Mouse (Mus musculus): ENCODE data around the gene Hoxa4. TPM values are rescaled to one million over a fixed set of nuclear protein-coding genes. Genes with fewer than 3 reads are reported as not detected.

Gene Hoxa4
- polyA plus RNA-seq, 1 experiment from 2014 or later = 6.8 TPM

GRCm38 (mm10) chr6:52160511-52161335 is 30.8 kb downstream of the Hoxa4 start:
- H3K4me1 ChIP-seq (ENCODE audit: control insufficient read depth, insufficient read depth, low read length) = peaks cover 12% of the 10 kb centered on the region

GRCm38 (mm10) chr6:52159979-52160378 is 31.6 kb downstream of the Hoxa4 start:
- Histone ChIP-seq H3K9me3 (ENCODE audit: control insufficient read depth, low read depth, low read length) (no peaks in the 10 kb centered on the region), H3K36me3 (ENCODE audit: control insufficient read depth, insufficient read depth, low read length) (no peaks in the 10 kb centered on the region), H3K4me3 (ENCODE audit: low read depth, low read length) (peak overlapping the region; percentile 78), H3K27ac (ENCODE audit: low read length) (peak overlapping the region; percentile 93), H3K4me1 (ENCODE audit: control insufficient read depth, insufficient read depth, low read length) (peaks cover 12% of the 10 kb centered on the region), H3K27me3 (ENCODE audit: control insufficient read depth, insufficient read depth, low read length) (0 out of 2 replicates have a peak, but pooled peaks cover 3% of the 10 kb centered on the region), H3K9ac (replicated peaks; ENCODE audit: low read depth, low read length) (peak overlapping the region; percentile 77; the same call in 1 of the 2 replicates), H3K4me2 (replicated peaks; ENCODE audit: low read depth, low read length) (peak overlapping the region; percentile 61)
- 5% methylated on average over 9 of the region's 9 CpGs for WGBS
- ATAC-seq (ENCODE audit: insufficient number of reproducible peaks, insufficient read depth, low FRiP score, low read depth) = no peak

More at GRCm38 (mm10) chr6:52160511-52161335, 30.8 kb downstream of the Hoxa4 start:
- peak overlapping the region; percentile 78 for H3K4me3 ChIP-seq (ENCODE audit: low read depth, low read length)
- no peak for ATAC-seq (ENCODE audit: insufficient number of reproducible peaks, insufficient read depth, low FRiP score, low read depth)
- H3K27ac ChIP-seq (ENCODE audit: low read length) = peak overlapping the region; percentile 93
- no peaks in the 10 kb centered on the region for H3K9me3 ChIP-seq (ENCODE audit: control insufficient read depth, low read depth, low read length)
- H3K36me3 ChIP-seq (ENCODE audit: control insufficient read depth, insufficient read depth, low read length) = no peaks in the 10 kb centered on the region
- peak overlapping the region; percentile 61 for H3K4me2 ChIP-seq (replicated peaks; ENCODE audit: low read depth, low read length)
- WGBS = 2% methylated on average over 30 of the region's 30 CpGs
- H3K27me3 ChIP-seq (ENCODE audit: control insufficient read depth, insufficient read depth, low read length) = 0 out of 2 replicates have a peak, but pooled peaks cover 3% of the 10 kb centered on the region
- peak overlapping the region; percentile 77 for H3K9ac ChIP-seq (replicated peaks; ENCODE audit: low read depth, low read length)

GRCm38 (mm10) chr6:52159164-52159761 is 32.3 kb downstream of the Hoxa4 start:
- H3K4me2 ChIP-seq (replicated peaks; ENCODE audit: low read depth, low read length) = peak overlapping the region; percentile 61
- H3K9me3 ChIP-seq (ENCODE audit: control insufficient read depth, low read depth, low read length) = no peaks in the 10 kb centered on the region
- H3K27ac ChIP-seq (ENCODE audit: low read length) = peak overlapping the region; percentile 93
- H3K9ac ChIP-seq (replicated peaks; ENCODE audit: low read depth, low read length) = peak overlapping the region; percentile 77
- H3K27me3 ChIP-seq (ENCODE audit: control insufficient read depth, insufficient read depth, low read length) = 0 out of 2 replicates have a peak, but pooled peaks cover 3% of the 10 kb centered on the region
- H3K4me3 ChIP-seq (ENCODE audit: low read depth, low read length) = peak overlapping the region; percentile 78
- no peak; the same call in 1 of the 2 replicates for ATAC-seq (ENCODE audit: insufficient number of reproducible peaks, insufficient read depth, low FRiP score, low read depth)
- H3K36me3 ChIP-seq (ENCODE audit: control insufficient read depth, insufficient read depth, low read length) = no peaks in the 10 kb centered on the region
- WGBS = 5% methylated on average over 12 of the region's 12 CpGs
- H3K4me1 ChIP-seq (ENCODE audit: control insufficient read depth, insufficient read depth, low read length) = peaks cover 12% of the 10 kb centered on the region

GRCm38 (mm10) chr6:52158276-52159051 is 33.1 kb downstream of the Hoxa4 start, which contains the start of gene Hoxa1:
Gene Hoxa1 (minus strand): TSS chr6:52158317.
- Histone ChIP-seq H3K9me3 (ENCODE audit: control insufficient read depth, low read depth, low read length) (no peaks in the 10 kb centered on the region), H3K4me3 (ENCODE audit: low read depth, low read length) (peak within 1 kb of the TSS; percentile 78), H3K27ac (ENCODE audit: low read length) (peak within 1 kb of the TSS; percentile 93), H3K9ac (replicated peaks; ENCODE audit: low read depth, low read length) (peak within 1 kb of the TSS; percentile 77), H3K36me3 (ENCODE audit: control insufficient read depth, insufficient read depth, low read length) (no peaks in the 10 kb centered on the region), H3K4me2 (replicated peaks; ENCODE audit: low read depth, low read length) (peak within 1 kb of the TSS; percentile 61), H3K4me1 (ENCODE audit: control insufficient read depth, insufficient read depth, low read length) (peaks cover 12% of the 10 kb centered on the region), H3K27me3 (ENCODE audit: control insufficient read depth, insufficient read depth, low read length) (0 out of 2 replicates have a peak, but pooled peaks cover 3% of the 10 kb centered on the region)
- under 1% methylated on average over 55 of the region's 55 CpGs for WGBS
- peak; percentile 86 for ATAC-seq (ENCODE audit: insufficient number of reproducible peaks, insufficient read depth, low FRiP score, low read depth)

- H3K36me3 ChIP-seq (ENCODE audit: control insufficient read depth, insufficient read depth, low read length) = no peaks in the 10 kb centered on the region
- 0 out of 2 replicates have a peak, but pooled peaks cover 3% of the 10 kb centered on the region for H3K27me3 ChIP-seq (ENCODE audit: control insufficient read depth, insufficient read depth, low read length)
- H3K9ac ChIP-seq (replicated peaks; ENCODE audit: low read depth, low read length) = no peak overlapping the region; the same call in 1 of the 2 replicates
- peak overlapping the region; percentile 78 for H3K4me3 ChIP-seq (ENCODE audit: low read depth, low read length)
- 2% methylated on average over 32 of the region's 32 CpGs for WGBS
- H3K9me3 ChIP-seq (ENCODE audit: control insufficient read depth, low read depth, low read length) = no peaks in the 10 kb centered on the region
- no peak overlapping the region for H3K27ac ChIP-seq (ENCODE audit: low read length)
- peaks cover 12% of the 10 kb centered on the region for H3K4me1 ChIP-seq (ENCODE audit: control insufficient read depth, insufficient read depth, low read length)
- peak overlapping the region; percentile 61 for H3K4me2 ChIP-seq (replicated peaks; ENCODE audit: low read depth, low read length)
- no peak for ATAC-seq (ENCODE audit: insufficient number of reproducible peaks, insufficient read depth, low FRiP score, low read depth)
Observed at GRCm38 (mm10) chr6:52157466-52158275, 33.9 kb downstream of the Hoxa4 start.

GRCm38 (mm10) chr6:52156551-52157200 is 34.9 kb downstream of the Hoxa4 start:
- no peaks in the 10 kb centered on the region for H3K36me3 ChIP-seq (ENCODE audit: control insufficient read depth, insufficient read depth, low read length)
- 21% methylated on average over 20 of the region's 20 CpGs for WGBS
- H3K4me1 ChIP-seq (ENCODE audit: control insufficient read depth, insufficient read depth, low read length) = peaks cover 7% of the 10 kb centered on the region
- no peaks in the 10 kb centered on the region for H3K9me3 ChIP-seq (ENCODE audit: control insufficient read depth, low read depth, low read length)
- no peak overlapping the region for H3K27ac ChIP-seq (ENCODE audit: low read length)
- 0 out of 2 replicates have a peak, but pooled peaks cover 3% of the 10 kb centered on the region for H3K27me3 ChIP-seq (ENCODE audit: control insufficient read depth, insufficient read depth, low read length)
- peak overlapping the region; percentile 61 for H3K4me2 ChIP-seq (replicated peaks; ENCODE audit: low read depth, low read length)
- no peak for ATAC-seq (ENCODE audit: insufficient number of reproducible peaks, insufficient read depth, low FRiP score, low read depth)
- H3K4me3 ChIP-seq (ENCODE audit: low read depth, low read length) = peak overlapping the region; percentile 78; the same call in 1 of the 2 replicates
- H3K9ac ChIP-seq (replicated peaks; ENCODE audit: low read depth, low read length) = no peak overlapping the region

GRCm38 (mm10) chr6:52155471-52155870 is 36.1 kb downstream of the Hoxa4 start:
- 0 out of 2 replicates have a peak, but pooled peaks cover 3% of the 10 kb centered on the region for H3K27me3 ChIP-seq (ENCODE audit: control insufficient read depth, insufficient read depth, low read length)
- H3K4me2 ChIP-seq (replicated peaks; ENCODE audit: low read depth, low read length) = no peak overlapping the region
- H3K9me3 ChIP-seq (ENCODE audit: control insufficient read depth, low read depth, low read length) = no peaks in the 10 kb centered on the region
- peaks cover 9% of the 10 kb centered on the region for H3K4me1 ChIP-seq (ENCODE audit: control insufficient read depth, insufficient read depth, low read length)
- ATAC-seq (ENCODE audit: insufficient number of reproducible peaks, insufficient read depth, low FRiP score, low read depth) = no peak
- WGBS = 72% methylated on average over 3 of the region's 3 CpGs
- H3K27ac ChIP-seq (ENCODE audit: low read length) = no peak overlapping the region
- no peaks in the 10 kb centered on the region for H3K36me3 ChIP-seq (ENCODE audit: control insufficient read depth, insufficient read depth, low read length)
- no peak overlapping the region for H3K9ac ChIP-seq (replicated peaks; ENCODE audit: low read depth, low read length)
- H3K4me3 ChIP-seq (ENCODE audit: low read depth, low read length) = no peak overlapping the region
